Mouse (Mus musculus) midbrain, embryonic 15.5 days (tissue): ENCODE measurements at regions not wholly inside any gene's neighbourhood (a gene's known extent, or its start where the extent isn't known, plus 50 kb on each side); places are given as distances from the start of the nearest gene placed in this dataset.

ENCODE experiments used
- ATAC-seq: fragments of 200-750 bp; cut with Nextera tagmentation; replicated peaks from 2 replicates; pipeline ENCODE4 v1.8.0; 2017; ENCODE audit warnings: moderate TSS enrichment
- H3K27ac ChIP-seq: fragments of 300-500 bp; sonication (generic); 2 replicates; pipeline ENCODE4 v1.5.1; 2015; ENCODE audit warnings: mild to moderate bottlenecking, inconsistent platforms
- H3K27me3 ChIP-seq: fragments of 300-500 bp; sonication (generic); replicated peaks from 2 replicates; pipeline ENCODE4 v1.6.1; 2015; ENCODE audit warnings: inconsistent platforms
- H3K36me3 ChIP-seq: fragments of 300-500 bp; sonication (generic); replicated peaks from 2 replicates; pipeline ENCODE4 v1.6.1; 2015; ENCODE audit warnings: inconsistent platforms
- H3K4me1 ChIP-seq: fragments of 300-500 bp; sonication (generic); 2 replicates; pipeline ENCODE4 v1.6.1; 2015; ENCODE audit warnings: inconsistent platforms
- H3K4me2 ChIP-seq: fragments of 300-500 bp; sonication (generic); 2 replicates; pipeline ENCODE4 v1.6.1; 2015; ENCODE audit warnings: inconsistent platforms, mild to moderate bottlenecking, moderate library complexity
- H3K4me3 ChIP-seq: fragments of 300-500 bp; sonication (generic); 2 replicates; pipeline ENCODE4 v1.5.1; 2015; ENCODE audit warnings: mild to moderate bottlenecking, inconsistent platforms
- H3K9ac ChIP-seq: fragments of 300-500 bp; sonication (generic); 2 replicates; pipeline ENCODE4 v1.6.1; 2015; ENCODE audit warnings: mild to moderate bottlenecking, inconsistent platforms
- H3K9me3 ChIP-seq: fragments of 300-500 bp; sonication (generic); 2 replicates; pipeline ENCODE4 v1.6.1; 2016; ENCODE audit warnings: inconsistent platforms
- WGBS: fragments of 180-500 bp; shearing (Covaris S2); methylation state at CpG from one replicate; pipeline ENCODE4 v1.1.7; 2015; ENCODE audit warnings: mixed read lengths; 5-methylcytosine and 5-hydroxymethylcytosine counted together

- Histone ChIP-seq H3K4me1 (no peaks in the 10 kb centered on the region), H3K27me3 (0 out of 2 replicates have a peak, but pooled peaks cover 4% of the 10 kb centered on the region), H3K36me3 (no peaks in the 10 kb centered on the region), H3K9ac (no peak overlapping the region), H3K9me3 (no peaks in the 10 kb centered on the region), H3K4me3 (no peak overlapping the region), H3K27ac (no peak overlapping the region), H3K4me2 (no peak overlapping the region)
- 70% methylated on average over 5 of the region's 5 CpGs for WGBS
- ATAC-seq: no peak
Observed at GRCm38 (mm10) chr13:112237377-112237776, 50.9 kb upstream of the Ankrd55 start.

DNA sequence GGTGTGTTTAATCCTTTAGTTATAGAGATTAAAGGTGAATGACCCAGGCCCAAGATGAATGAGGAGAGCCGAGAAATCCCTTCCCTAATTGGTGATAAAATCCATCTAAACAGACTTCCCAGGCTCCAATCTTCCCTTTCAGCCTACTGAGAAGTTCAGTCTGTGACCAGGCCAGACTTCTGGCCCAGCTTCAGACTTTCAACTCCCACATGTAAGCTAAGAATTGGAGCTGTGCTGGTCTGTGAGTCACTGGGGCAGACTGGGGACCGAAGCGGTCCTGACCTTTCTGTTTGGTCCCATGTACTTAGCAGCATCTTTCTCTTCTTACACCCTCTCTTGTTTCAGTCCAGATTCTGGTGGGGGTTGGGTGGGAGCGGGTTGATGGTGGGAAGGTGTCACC is 50.3 kb upstream of the Ankrd55 start:
- 75% methylated on average over 4 of the region's 4 CpGs for WGBS

More for the DNA sequence above, 50.3 kb upstream of the Ankrd55 start:
- H3K4me3 ChIP-seq: no peak overlapping the region
- H3K9ac ChIP-seq: no peak overlapping the region
- no peak overlapping the region for H3K27ac ChIP-seq
- H3K4me2 ChIP-seq: no peak overlapping the region
- no peaks in the 10 kb centered on the region for H3K9me3 ChIP-seq
- H3K27me3 ChIP-seq: 0 out of 2 replicates have a peak, but pooled peaks cover 4% of the 10 kb centered on the region
- no peaks in the 10 kb centered on the region for H3K4me1 ChIP-seq
- no peaks in the 10 kb centered on the region for H3K36me3 ChIP-seq
- ATAC-seq: no peak
